Mouse (Mus musculus) midbrain, postnatal 0 days (tissue): ENCODE results near the gene Arfgef3. TPM values are rescaled to one million over a fixed set of nuclear protein-coding genes. Genes with fewer than 3 reads are reported as not detected.

Experiments used
- ATAC-seq: fragments of 200-750 bp; cut with Nextera tagmentation; 2 replicates; pipeline ENCODE4 v1.8.0; 2017; ENCODE audit warnings: moderate number of reproducible peaks, mild to moderate bottlenecking, moderate TSS enrichment, moderate library complexity; ENCODE audit not compliant: low FRiP score
- DNase-seq: peaks from one replicate; pipeline ENCODE4 v3.0.0-alpha.2; 2015; ENCODE audit warnings: low spot score
- H3K27ac ChIP-seq: fragments of 300-500 bp; sonication (generic); 2 replicates; pipeline ENCODE4 v1.5.1; 2014; ENCODE audit warnings: low read depth, mild to moderate bottlenecking, low read length, mixed read lengths
- H3K27me3 ChIP-seq: fragments of 300-500 bp; sonication (generic); 2 replicates; pipeline ENCODE4 v1.6.1; 2014; ENCODE audit warnings: low read length, control low read depth, mixed read lengths; ENCODE audit not compliant: insufficient read depth
- H3K36me3 ChIP-seq: fragments of 300-500 bp; sonication (generic); 2 replicates; pipeline ENCODE4 v1.6.1; 2014; ENCODE audit warnings: low read length, control low read depth, mixed read lengths; ENCODE audit not compliant: insufficient read depth
- H3K4me1 ChIP-seq: fragments of 300-500 bp; sonication (generic); 2 replicates; pipeline ENCODE4 v1.6.1; 2014; ENCODE audit warnings: mild to moderate bottlenecking, control low read depth, antibody characterized with exemption, low read length, mixed read lengths; ENCODE audit not compliant: insufficient read depth
- H3K4me2 ChIP-seq: fragments of 300-500 bp; sonication (generic); 2 replicates; pipeline ENCODE4 v1.6.1; 2014; ENCODE audit warnings: low read depth, mild to moderate bottlenecking, low read length, mixed read lengths; ENCODE audit not compliant: poor library complexity, severe bottlenecking
- H3K4me3 ChIP-seq: fragments of 300-500 bp; sonication (generic); 2 replicates; pipeline ENCODE4 v1.5.1; 2014; ENCODE audit warnings: low read depth, mild to moderate bottlenecking, low read length, moderate library complexity
- H3K9ac ChIP-seq: fragments of 300-500 bp; sonication (generic); replicated peaks from 2 replicates; pipeline ENCODE4 v1.6.1; 2014; ENCODE audit warnings: mild to moderate bottlenecking, low read length, moderate library complexity, mixed read lengths; ENCODE audit not compliant: poor library complexity, severe bottlenecking
- H3K9me3 ChIP-seq: fragments of 300-500 bp; sonication (generic); 2 replicates; pipeline ENCODE4 v1.6.1; 2016; ENCODE audit warnings: low read length, control low read depth
- CTCF ChIP-seq: IDR thresholded peaks from 2 replicates; pipeline ENCODE4 v1.5.1; 2016; ENCODE audit warnings: antibody characterized with exemption, mild to moderate bottlenecking
- WGBS: fragments of 180-500 bp; shearing (Covaris S2); extraction: QIAGEN DNeasy Blood & Tissue Kit; methylation state at CpG from one replicate; pipeline ENCODE4 v1.1.7; 2014; 5-methylcytosine and 5-hydroxymethylcytosine counted together
- polyA plus RNA-seq: library from polyadenylated mRNA; unstranded; fragments of >200 nt; fragmentation: Nextera tagmentation; extraction: Ambion mirVana; gene quantifications from 2 replicates; pipeline ENCODE4 v1.2.1, GENCODE M21; 2015
- total RNA-seq: library from RNA; depleted of rRNA; stranded (reverse); fragments of >200 nt; gene quantifications from 2 replicates; pipeline ENCODE4 v1.2.3, GENCODE M21; 2014

Arfgef3 gene
- total and polyA plus RNA-seq, 2 experiments from 2014 or later, result 6.2 to 37.4 TPM

- no peak overlapping the region for H3K27ac ChIP-seq
- H3K36me3 ChIP-seq, result peaks cover 16% of the 10 kb centered on the region
- no peaks in the 10 kb centered on the region for H3K27me3 ChIP-seq
- 92% methylated on average over 4 of the region's 4 CpGs for WGBS
- TF ChIP-seq CTCF, result no peak
- no peak overlapping the region for H3K4me2 ChIP-seq
- no peak overlapping the region for H3K9ac ChIP-seq
- no peaks in the 10 kb centered on the region for H3K9me3 ChIP-seq
- no peak for ATAC-seq
- DNase-seq, result no peak
- H3K4me1 ChIP-seq, result no peaks in the 10 kb centered on the region
- no peak overlapping the region for H3K4me3 ChIP-seq
Observed at GRCm38 (mm10) chr10:18678836-18679235, 64.9 kb downstream of the Arfgef3 start.

- no peak overlapping the region for H3K9ac ChIP-seq
- DNase-seq, result no peak
- H3K36me3 ChIP-seq, result 0 out of 2 replicates have a peak, but pooled peaks cover 6% of the 10 kb centered on the region
- no peak overlapping the region for H3K27ac ChIP-seq
- ATAC-seq, result no peak
- H3K4me1 ChIP-seq, result no peaks in the 10 kb centered on the region
- TF ChIP-seq CTCF, result no peak
- H3K4me3 ChIP-seq, result no peak overlapping the region
- H3K9me3 ChIP-seq, result no peaks in the 10 kb centered on the region
- no peaks in the 10 kb centered on the region for H3K27me3 ChIP-seq
- WGBS, result 92% methylated on average over 11 of the region's 11 CpGs
- no peak overlapping the region for H3K4me2 ChIP-seq
Observed at GRCm38 (mm10) chr10:18664794-18665193, 79.0 kb downstream of the Arfgef3 start.

DNA sequence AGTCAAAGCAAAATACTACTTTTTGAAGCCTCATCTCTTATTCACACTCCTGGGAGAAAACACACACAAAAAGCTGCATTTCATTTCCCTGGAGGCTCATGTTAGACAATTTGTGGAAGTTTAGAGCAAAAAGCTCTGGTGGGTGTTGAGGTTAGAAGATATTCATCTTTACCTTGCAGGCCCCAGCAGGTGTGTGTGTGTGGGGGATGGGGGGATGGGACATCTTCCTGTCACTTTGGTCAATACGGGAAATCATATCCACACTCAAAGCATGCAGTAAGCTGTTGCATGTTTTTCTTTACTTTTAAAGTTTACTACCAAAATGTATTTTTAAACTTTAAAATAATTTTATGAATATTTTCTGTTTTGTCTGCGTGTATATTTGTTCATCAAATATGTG, 79.7 kb downstream of the Arfgef3 start:
- WGBS, result 81% methylated on average over 2 of the region's 2 CpGs
- DNase-seq (no peak), ATAC-seq (no peak)
- Histone ChIP-seq H3K9ac (no peak overlapping the region), H3K4me3 (no peak overlapping the region), H3K9me3 (no peaks in the 10 kb centered on the region), H3K4me1 (no peaks in the 10 kb centered on the region), H3K4me2 (no peak overlapping the region), H3K36me3 (0 out of 2 replicates have a peak, but pooled peaks cover 6% of the 10 kb centered on the region), H3K27ac (no peak overlapping the region), H3K27me3 (no peaks in the 10 kb centered on the region)
- no peak for TF ChIP-seq CTCF

DNA sequence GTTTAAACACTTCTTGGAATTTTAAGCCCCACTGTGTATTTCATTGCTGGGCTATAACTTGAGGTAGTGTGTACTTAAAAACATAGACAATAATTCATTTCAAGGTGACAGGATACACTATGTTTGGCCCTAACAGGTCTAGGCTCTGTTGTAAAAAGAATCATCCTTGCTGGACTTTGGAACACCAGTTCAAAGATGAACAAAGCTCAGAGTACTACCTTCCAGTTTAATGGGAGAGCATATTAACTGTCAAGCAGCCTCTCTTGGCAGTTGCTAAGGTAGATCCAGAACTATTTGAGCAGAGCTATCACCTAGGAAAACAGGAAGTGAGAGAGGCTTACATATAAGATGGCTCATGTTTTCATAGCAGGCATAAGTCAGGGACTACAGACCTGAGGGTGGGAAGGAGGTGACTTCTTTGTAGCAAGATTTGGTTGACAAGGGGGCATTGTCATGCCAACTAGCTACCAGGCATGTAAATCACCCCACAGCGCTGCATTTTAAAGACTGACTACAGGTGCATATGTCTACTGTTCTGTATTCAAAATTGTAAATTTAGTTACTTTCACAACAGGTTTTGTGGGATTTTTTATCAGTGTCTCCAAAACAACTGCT, 82.0 kb downstream of the Arfgef3 start:
- ATAC-seq (no peak), DNase-seq (no peak)
- 81% methylated on average over 1 of the region's 1 CpGs for WGBS
- 0 out of 2 replicates have a peak, but pooled peaks cover 13% of the 10 kb centered on the region for H3K36me3 ChIP-seq
- H3K4me1 ChIP-seq, result no peaks in the 10 kb centered on the region
- H3K4me3 ChIP-seq, result no peak overlapping the region
- no peaks in the 10 kb centered on the region for H3K27me3 ChIP-seq
- H3K4me2 ChIP-seq, result no peak overlapping the region
- H3K9ac ChIP-seq, result no peak overlapping the region
- TF ChIP-seq CTCF, result no peak
- no peaks in the 10 kb centered on the region for H3K9me3 ChIP-seq
- H3K27ac ChIP-seq, result no peak overlapping the region

DNA sequence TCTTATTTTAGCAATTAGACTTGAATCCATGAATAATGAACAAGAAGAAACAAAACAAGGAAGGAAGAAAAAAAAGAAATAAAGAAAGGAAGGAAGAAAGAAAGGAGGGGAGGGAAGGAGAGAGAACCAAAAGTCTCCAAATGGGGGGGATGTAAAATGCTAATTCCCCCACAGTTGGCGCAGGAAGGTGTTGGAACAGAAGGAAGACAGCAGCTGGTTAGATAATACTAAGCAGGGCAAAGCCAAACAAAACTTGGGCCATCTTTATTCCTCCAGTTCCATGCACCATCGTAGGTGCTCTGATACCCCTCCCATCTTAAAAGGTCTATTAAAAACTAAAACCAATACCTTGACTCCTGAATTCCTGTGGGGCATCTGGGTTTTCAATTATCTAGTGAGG, 82.8 kb downstream of the Arfgef3 start:
- Histone ChIP-seq H3K4me1 (no peaks in the 10 kb centered on the region), H3K4me3 (no peak overlapping the region), H3K4me2 (no peak overlapping the region), H3K27ac (no peak overlapping the region), H3K9ac (no peak overlapping the region), H3K36me3 (0 out of 2 replicates have a peak, but pooled peaks cover 17% of the 10 kb centered on the region), H3K9me3 (no peaks in the 10 kb centered on the region), H3K27me3 (no peaks in the 10 kb centered on the region)
- no peak for DNase-seq
- TF ChIP-seq CTCF, result no peak
- 86% methylated on average over 2 of the region's 2 CpGs for WGBS
- no peak for ATAC-seq

DNA sequence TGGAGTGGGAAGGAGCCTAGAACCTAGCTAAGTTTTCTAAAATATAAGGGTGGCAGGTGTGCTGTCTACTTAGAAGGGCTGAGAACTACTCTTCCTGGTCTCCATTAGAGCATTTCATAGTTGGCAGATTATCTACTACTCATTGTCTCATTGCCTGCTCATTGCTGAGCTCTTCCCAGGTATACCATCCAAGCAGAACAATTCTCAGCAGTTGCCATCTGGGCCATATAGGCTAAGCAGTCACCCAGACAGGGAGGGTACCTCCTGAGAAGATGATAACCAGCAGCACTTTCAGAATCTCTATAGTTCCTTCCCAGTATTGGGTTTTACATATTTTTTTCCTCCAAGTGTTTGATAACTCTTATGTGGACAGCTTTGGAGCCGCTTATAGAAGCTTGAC, 86.2 kb downstream of the Arfgef3 start:
- Histone ChIP-seq H3K27me3 (no peaks in the 10 kb centered on the region), H3K4me1 (no peaks in the 10 kb centered on the region), H3K4me2 (no peak overlapping the region), H3K27ac (no peak overlapping the region), H3K4me3 (no peak overlapping the region), H3K9ac (no peak overlapping the region), H3K36me3 (peaks cover 26% of the 10 kb centered on the region), H3K9me3 (no peaks in the 10 kb centered on the region)
- DNase-seq (no peak), ATAC-seq (no peak)
- 95% methylated on average over 1 of the region's 1 CpGs for WGBS
- no peak for TF ChIP-seq CTCF
